Mouse (Mus musculus): ENCODE data around the gene Wiz. TPM values are rescaled to one million over a fixed set of nuclear protein-coding genes. Genes with fewer than 3 reads are reported as not detected.

The Wiz gene
- polyA plus RNA-seq, 1 experiment: 48.5 TPM

- TF ChIP-seq CTCF (IDR thresholded peaks at IDR 0.05; ENCODE audit: borderline replicate concordance, insufficient read depth, low read depth, low read length): no peak
- TF ChIP-seq POLR2A (IDR thresholded peaks at IDR 0.05; ENCODE audit: borderline replicate concordance, insufficient read depth, low read length): no peak
These were observed 34.2 kb downstream of the Wiz start for GRCm38 (mm10) chr17:32355031-32355430.

GRCm38 (mm10) chr17:32354211-32354610, 35.0 kb downstream of the Wiz start:
- no peak overlapping the region for H3K27ac ChIP-seq (ENCODE audit: insufficient read depth, low read length)
- DNase-seq: no peak
- TF ChIP-seq POLR2A (IDR thresholded peaks at IDR 0.05; ENCODE audit: borderline replicate concordance, insufficient read depth, low read length): no peak
- no peak for TF ChIP-seq CTCF (IDR thresholded peaks at IDR 0.05; ENCODE audit: borderline replicate concordance, insufficient read depth, low read depth, low read length)
- H3K4me3 ChIP-seq (replicated peaks; ENCODE audit: insufficient read depth, low read depth, low read length): no peak overlapping the region
- no peaks in the 10 kb centered on the region for H3K27me3 ChIP-seq (ENCODE audit: control insufficient read depth, insufficient read depth, low read length)
- H3K4me1 ChIP-seq (ENCODE audit: control insufficient read depth, insufficient read depth, low read length): peaks cover 9% of the 10 kb centered on the region
- WGBS: 18% methylated on average over 5 of the region's 5 CpGs

More at GRCm38 (mm10) chr17:32355031-32355430, 34.2 kb downstream of the Wiz start:
- Histone ChIP-seq H3K4me3 (replicated peaks; ENCODE audit: insufficient read depth, low read depth, low read length) (no peak overlapping the region), H3K27me3 (ENCODE audit: control insufficient read depth, insufficient read depth, low read length) (no peaks in the 10 kb centered on the region), H3K27ac (ENCODE audit: insufficient read depth, low read length) (no peak overlapping the region), H3K4me1 (ENCODE audit: control insufficient read depth, insufficient read depth, low read length) (peaks cover 9% of the 10 kb centered on the region)
- DNase-seq: no peak
- 95% methylated on average over 6 of the region's 6 CpGs for WGBS

- 2% methylated on average over 4 of the region's 4 CpGs for WGBS
- Histone ChIP-seq H3K27ac (ENCODE audit: insufficient read depth, low read length) (peak overlapping the region; percentile 48), H3K4me3 (replicated peaks; ENCODE audit: insufficient read depth, low read depth, low read length) (no peak overlapping the region), H3K4me1 (ENCODE audit: control insufficient read depth, insufficient read depth, low read length) (peaks cover 9% of the 10 kb centered on the region), H3K27me3 (ENCODE audit: control insufficient read depth, insufficient read depth, low read length) (no peaks in the 10 kb centered on the region)
- no peak for TF ChIP-seq POLR2A (IDR thresholded peaks at IDR 0.05; ENCODE audit: borderline replicate concordance, insufficient read depth, low read length)
- TF ChIP-seq CTCF (IDR thresholded peaks at IDR 0.05; ENCODE audit: borderline replicate concordance, insufficient read depth, low read depth, low read length): no peak
- DNase-seq: peak; percentile 72 to 84
These were observed 35.5 kb downstream of the Wiz start for GRCm38 (mm10) chr17:32353696-32354095.

- TF ChIP-seq CTCF (IDR thresholded peaks at IDR 0.05; ENCODE audit: borderline replicate concordance, insufficient read depth, low read depth, low read length) (no peak), POLR2A (IDR thresholded peaks at IDR 0.05; ENCODE audit: borderline replicate concordance, insufficient read depth, low read length) (no peak)
- no peak for DNase-seq
- Histone ChIP-seq H3K27ac (ENCODE audit: insufficient read depth, low read length) (no peak overlapping the region), H3K27me3 (ENCODE audit: control insufficient read depth, insufficient read depth, low read length) (no peaks in the 10 kb centered on the region), H3K4me1 (ENCODE audit: control insufficient read depth, insufficient read depth, low read length) (peaks cover 11% of the 10 kb centered on the region), H3K4me3 (replicated peaks; ENCODE audit: insufficient read depth, low read depth, low read length) (no peak overlapping the region)
These were observed 37.5 kb downstream of the Wiz start for GRCm38 (mm10) chr17:32351726-32352125.

GRCm38 (mm10) chr17:32351269-32351668, 38.0 kb downstream of the Wiz start:
- WGBS: 79% methylated on average over 3 of the region's 3 CpGs
- no peak for DNase-seq
- peaks cover 11% of the 10 kb centered on the region for H3K4me1 ChIP-seq (ENCODE audit: control insufficient read depth, insufficient read depth, low read length)
- TF ChIP-seq POLR2A (IDR thresholded peaks at IDR 0.05; ENCODE audit: borderline replicate concordance, insufficient read depth, low read length) (no peak), CTCF (IDR thresholded peaks at IDR 0.05; ENCODE audit: borderline replicate concordance, insufficient read depth, low read depth, low read length) (no peak)
- H3K27ac ChIP-seq (ENCODE audit: insufficient read depth, low read length): no peak overlapping the region
- H3K4me3 ChIP-seq (replicated peaks; ENCODE audit: insufficient read depth, low read depth, low read length): no peak overlapping the region
- H3K27me3 ChIP-seq (ENCODE audit: control insufficient read depth, insufficient read depth, low read length): no peaks in the 10 kb centered on the region

- WGBS: under 1% methylated on average over 37 of the region's 37 CpGs
- peak; percentile 97 to 99 for DNase-seq
- peaks cover 11% of the 10 kb centered on the region for H3K4me1 ChIP-seq (ENCODE audit: control insufficient read depth, insufficient read depth, low read length)
- peak within 1 kb of the TSS; percentile 90 for H3K4me3 ChIP-seq (replicated peaks; ENCODE audit: insufficient read depth, low read depth, low read length)
- H3K27ac ChIP-seq (ENCODE audit: insufficient read depth, low read length): peak within 1 kb of the TSS; percentile 72
- no peaks in the 10 kb centered on the region for H3K27me3 ChIP-seq (ENCODE audit: control insufficient read depth, insufficient read depth, low read length)
- TF ChIP-seq POLR2A (IDR thresholded peaks at IDR 0.05; ENCODE audit: borderline replicate concordance, insufficient read depth, low read length) (peak; percentile 99), CTCF (IDR thresholded peaks at IDR 0.05; ENCODE audit: borderline replicate concordance, insufficient read depth, low read depth, low read length) (no peak)
These were observed 38.8 kb downstream of the Wiz start, which contains the start of gene Akap8l for GRCm38 (mm10) chr17:32350382-32350983. Akap8l (minus strand) TSS chr17:32350607.

GRCm38 (mm10) chr17:32349851-32350381, 39.3 kb downstream of the Wiz start:
- Histone ChIP-seq H3K27ac (ENCODE audit: insufficient read depth, low read length) (peak overlapping the region; percentile 72), H3K4me1 (ENCODE audit: control insufficient read depth, insufficient read depth, low read length) (peaks cover 14% of the 10 kb centered on the region), H3K27me3 (ENCODE audit: control insufficient read depth, insufficient read depth, low read length) (no peaks in the 10 kb centered on the region), H3K4me3 (replicated peaks; ENCODE audit: insufficient read depth, low read depth, low read length) (peak overlapping the region; percentile 90)
- WGBS: under 1% methylated on average over 24 of the region's 24 CpGs
- no peak for DNase-seq
- no peak for TF ChIP-seq CTCF (IDR thresholded peaks at IDR 0.05; ENCODE audit: borderline replicate concordance, insufficient read depth, low read depth, low read length)
- no peak for TF ChIP-seq POLR2A (IDR thresholded peaks at IDR 0.05; ENCODE audit: borderline replicate concordance, insufficient read depth, low read length)
